Mouse (Mus musculus) liver, postnatal 0 days (tissue): ENCODE measurements around the gene A730015C16Rik.

Experiments used
- CTCF ChIP-seq: sonication (generic); IDR thresholded peaks from 2 replicates; pipeline ENCODE4 v1.5.1; 2016; ENCODE audit warnings: antibody characterized with exemption, low read depth
- EP300 ChIP-seq: IDR thresholded peaks from 2 replicates; pipeline ENCODE4 v1.6.1; 2016; ENCODE audit warnings: antibody characterized with exemption, low read depth, mild to moderate bottlenecking

GRCm38 (mm10) chr4:108835496-108835895 lies 12.9 kb downstream of the A730015C16Rik start:
- TF ChIP-seq CTCF = no peak
- TF ChIP-seq EP300 = no peak
